Mouse (Mus musculus): ENCODE data around the gene Zfp106. TPM values are rescaled to one million over a fixed set of nuclear protein-coding genes. Genes with fewer than 3 reads are reported as not detected.
"Not testable (repeated sequence)": the region's sequence is repeated elsewhere in the genome, so short reads cannot be mapped to it uniquely, and the experiment has no call there.

Gene Zfp106
- polyA plus RNA-seq, 1 experiment from 2014 or later, result 40.0 TPM

DNA sequence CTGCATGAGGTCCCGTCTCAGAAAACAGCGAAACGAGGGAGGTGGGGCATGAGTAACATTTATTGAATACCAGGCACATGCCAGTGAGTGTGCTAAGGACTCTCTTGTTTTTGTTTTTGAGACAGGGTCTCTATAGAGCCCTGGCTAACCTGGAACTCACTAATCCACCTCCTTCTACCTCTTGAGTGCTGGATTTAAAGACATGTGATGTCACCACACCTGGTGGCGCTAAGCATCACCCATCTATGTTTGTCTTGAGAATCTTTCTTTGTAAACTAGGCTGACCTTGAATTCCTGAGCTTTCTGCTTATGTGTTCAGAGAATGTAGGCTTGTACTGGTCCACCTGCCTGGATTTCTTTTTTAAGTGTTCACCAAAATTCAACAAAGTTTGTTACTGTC lies 14.2 kb upstream of the Zfp106 start:
- Histone ChIP-seq H3K4me1 (replicated peaks; ENCODE audit: control insufficient read depth, insufficient read depth, low read length) (no peaks in the 10 kb centered on the region), H3K27ac (ENCODE audit: low read length) (no peak overlapping the region), H3K27me3 (replicated peaks; ENCODE audit: control insufficient read depth, insufficient read depth, low read length) (no peaks in the 10 kb centered on the region), H3K4me3 (replicated peaks; ENCODE audit: low read length) (no peak overlapping the region), H3K9me3 (ENCODE audit: control insufficient read depth, low read length) (no peaks in the 10 kb centered on the region), H3K4me2 (ENCODE audit: low read length) (no peak overlapping the region), H3K36me3 (ENCODE audit: control insufficient read depth, insufficient read depth) (no peaks in the 10 kb centered on the region), H3K9ac (replicated peaks; ENCODE audit: low read depth, low read length) (no peak overlapping the region)
- no peak for ATAC-seq
- 82% methylated on average over 4 of the region's 4 CpGs for WGBS

- no peaks in the 10 kb centered on the region for H3K27me3 ChIP-seq (replicated peaks; ENCODE audit: control insufficient read depth, insufficient read depth, low read length)
- H3K4me2 ChIP-seq (ENCODE audit: low read length), result no peak overlapping the region
- H3K27ac ChIP-seq (ENCODE audit: low read length), result no peak overlapping the region
- ATAC-seq, result no peak
- H3K4me3 ChIP-seq (replicated peaks; ENCODE audit: low read length), result no peak overlapping the region
- H3K36me3 ChIP-seq (ENCODE audit: control insufficient read depth, insufficient read depth), result no peaks in the 10 kb centered on the region
- WGBS, result 93% methylated on average over 2 of the region's 2 CpGs
- H3K9ac ChIP-seq (replicated peaks; ENCODE audit: low read depth, low read length), result no peak overlapping the region
- H3K9me3 ChIP-seq (ENCODE audit: control insufficient read depth, low read length), result no peaks in the 10 kb centered on the region
- H3K4me1 ChIP-seq (replicated peaks; ENCODE audit: control insufficient read depth, insufficient read depth, low read length), result no peaks in the 10 kb centered on the region
These were observed 12.3 kb upstream of the Zfp106 start for GRCm38 (mm10) chr2:120575978-120576377.

DNA sequence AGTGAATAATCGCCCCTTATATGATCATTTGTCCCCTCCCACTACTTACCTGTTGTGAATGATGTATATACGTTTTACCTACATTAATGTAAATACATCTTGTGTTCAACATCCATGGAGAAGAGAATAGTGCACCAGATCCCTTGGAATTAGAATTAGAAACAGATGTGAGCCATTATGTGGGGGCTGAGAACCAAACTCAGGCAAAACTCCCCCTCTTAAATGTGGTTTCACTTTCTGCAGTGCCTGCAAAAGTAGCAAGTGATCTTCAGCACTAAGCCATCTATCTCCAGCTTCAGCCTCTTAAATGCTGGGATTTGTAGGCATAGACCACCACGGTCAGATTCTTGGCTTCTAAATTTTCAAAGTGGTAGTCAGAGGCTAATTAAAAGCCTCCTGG lies 11.5 kb upstream of the Zfp106 start:
- no peaks in the 10 kb centered on the region for H3K27me3 ChIP-seq (replicated peaks; ENCODE audit: control insufficient read depth, insufficient read depth, low read length)
- no peak overlapping the region for H3K27ac ChIP-seq (ENCODE audit: low read length)
- ATAC-seq, result no peak
- no peak overlapping the region for H3K4me2 ChIP-seq (ENCODE audit: low read length)
- H3K9me3 ChIP-seq (ENCODE audit: control insufficient read depth, low read length), result no peaks in the 10 kb centered on the region
- 95% methylated on average over 3 of the region's 3 CpGs for WGBS
- H3K4me1 ChIP-seq (replicated peaks; ENCODE audit: control insufficient read depth, insufficient read depth, low read length), result no peaks in the 10 kb centered on the region
- H3K9ac ChIP-seq (replicated peaks; ENCODE audit: low read depth, low read length), result no peak overlapping the region
- H3K4me3 ChIP-seq (replicated peaks; ENCODE audit: low read length), result no peak overlapping the region
- H3K36me3 ChIP-seq (ENCODE audit: control insufficient read depth, insufficient read depth), result no peaks in the 10 kb centered on the region

DNA sequence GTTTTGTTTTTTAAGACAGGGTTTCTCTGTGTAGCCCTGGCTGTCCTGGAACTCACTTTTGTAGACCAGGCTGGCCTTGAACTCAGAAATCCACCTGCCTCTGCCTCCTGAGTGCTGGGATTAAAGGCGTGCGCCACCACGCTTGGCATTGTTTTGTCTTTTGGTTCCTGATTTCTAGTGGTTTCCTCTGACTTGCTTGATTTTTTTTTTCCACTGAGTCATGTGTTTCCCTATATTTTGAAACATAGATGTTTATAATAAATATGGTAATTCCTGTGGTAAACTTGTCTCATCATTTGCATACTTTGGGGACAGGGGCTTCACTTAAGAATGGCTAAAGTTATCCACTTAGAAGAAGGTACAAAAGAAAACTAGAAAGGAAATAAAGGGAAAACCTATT lies 8.5 kb upstream of the Zfp106 start:
- not testable (repeated sequence) for H3K27ac ChIP-seq (ENCODE audit: low read length); H3K4me3 ChIP-seq (replicated peaks; ENCODE audit: low read length); ATAC-seq; H3K27me3 ChIP-seq (replicated peaks; ENCODE audit: control insufficient read depth, insufficient read depth, low read length); H3K9me3 ChIP-seq (ENCODE audit: control insufficient read depth, low read length); H3K4me2 ChIP-seq (ENCODE audit: low read length); H3K9ac ChIP-seq (replicated peaks; ENCODE audit: low read depth, low read length); H3K4me1 ChIP-seq (replicated peaks; ENCODE audit: control insufficient read depth, insufficient read depth, low read length); H3K36me3 ChIP-seq (ENCODE audit: control insufficient read depth, insufficient read depth)
- 96% methylated on average over 3 of the region's 3 CpGs for WGBS

DNA sequence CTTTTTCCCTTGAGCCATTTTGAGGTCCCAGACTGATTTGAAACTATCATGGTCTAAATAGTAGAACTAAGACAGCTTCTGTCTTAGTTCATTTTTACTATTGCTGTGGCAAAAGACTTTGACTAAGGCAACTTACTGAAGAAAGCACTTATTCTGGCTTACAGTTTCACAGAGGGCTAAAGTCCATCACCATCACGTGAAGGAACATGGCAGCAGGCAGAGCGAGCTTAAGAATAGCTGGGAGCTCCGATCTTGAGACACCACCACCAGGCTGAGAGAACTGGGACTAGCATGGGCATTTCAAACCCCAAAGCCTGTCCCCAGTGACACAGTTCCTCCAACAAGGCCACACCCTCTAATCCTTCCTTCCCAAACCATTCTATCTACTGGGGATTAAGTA lies 7.4 kb upstream of the Zfp106 start:
- no peak for ATAC-seq
- Histone ChIP-seq H3K27ac (ENCODE audit: low read length) (no peak overlapping the region), H3K27me3 (replicated peaks; ENCODE audit: control insufficient read depth, insufficient read depth, low read length) (no peaks in the 10 kb centered on the region), H3K4me3 (replicated peaks; ENCODE audit: low read length) (no peak overlapping the region), H3K9ac (replicated peaks; ENCODE audit: low read depth, low read length) (no peak overlapping the region), H3K36me3 (ENCODE audit: control insufficient read depth, insufficient read depth) (no peaks in the 10 kb centered on the region), H3K4me2 (ENCODE audit: low read length) (no peak overlapping the region), H3K4me1 (replicated peaks; ENCODE audit: control insufficient read depth, insufficient read depth, low read length) (peaks cover 13% of the 10 kb centered on the region), H3K9me3 (ENCODE audit: control insufficient read depth, low read length) (no peaks in the 10 kb centered on the region)
- 97% methylated on average over 3 of the region's 3 CpGs for WGBS

DNA sequence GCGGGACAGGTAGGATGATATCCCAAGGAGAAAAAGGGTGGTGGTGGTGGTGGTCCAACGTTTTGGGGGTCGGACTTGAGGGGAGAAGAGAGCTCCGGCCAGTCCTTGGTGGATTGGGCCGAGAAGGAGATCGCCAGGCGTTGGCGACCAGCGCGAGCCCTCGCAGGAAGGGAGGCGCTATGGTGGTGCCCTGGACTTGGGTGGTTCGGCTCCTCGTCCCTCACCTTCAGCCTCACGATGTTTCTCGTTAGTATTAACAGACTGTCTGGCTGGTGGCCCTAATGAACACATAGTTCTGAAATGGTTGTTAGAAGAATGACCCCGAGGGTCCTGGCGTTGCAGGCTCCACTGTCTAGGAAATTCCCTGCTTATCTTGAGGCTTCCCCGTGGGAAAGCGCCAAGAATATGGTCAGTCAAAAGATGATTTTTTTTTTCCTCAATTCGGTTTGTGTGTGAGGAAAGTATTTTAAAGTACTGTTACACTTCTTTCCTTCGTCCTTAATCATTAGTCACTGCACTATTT lies 4.2 kb upstream of the Zfp106 start:
- Histone ChIP-seq H3K9ac (replicated peaks; ENCODE audit: low read depth, low read length) (peak overlapping the region; percentile 74), H3K27ac (ENCODE audit: low read length) (peak overlapping the region; percentile 29; the same call in 1 of the 2 replicates), H3K4me1 (replicated peaks; ENCODE audit: control insufficient read depth, insufficient read depth, low read length) (peaks cover 18% of the 10 kb centered on the region), H3K9me3 (ENCODE audit: control insufficient read depth, low read length) (no peaks in the 10 kb centered on the region), H3K4me2 (ENCODE audit: low read length) (peak overlapping the region; percentile 83), H3K27me3 (replicated peaks; ENCODE audit: control insufficient read depth, insufficient read depth, low read length) (no peaks in the 10 kb centered on the region), H3K4me3 (replicated peaks; ENCODE audit: low read length) (peak overlapping the region; percentile 76), H3K36me3 (ENCODE audit: control insufficient read depth, insufficient read depth) (no peaks in the 10 kb centered on the region)
- whole genome bisulfite sequencing, result under 1% methylated on average over 22 of the region's 22 CpGs
- peak; percentile 41 for ATAC-seq

DNA sequence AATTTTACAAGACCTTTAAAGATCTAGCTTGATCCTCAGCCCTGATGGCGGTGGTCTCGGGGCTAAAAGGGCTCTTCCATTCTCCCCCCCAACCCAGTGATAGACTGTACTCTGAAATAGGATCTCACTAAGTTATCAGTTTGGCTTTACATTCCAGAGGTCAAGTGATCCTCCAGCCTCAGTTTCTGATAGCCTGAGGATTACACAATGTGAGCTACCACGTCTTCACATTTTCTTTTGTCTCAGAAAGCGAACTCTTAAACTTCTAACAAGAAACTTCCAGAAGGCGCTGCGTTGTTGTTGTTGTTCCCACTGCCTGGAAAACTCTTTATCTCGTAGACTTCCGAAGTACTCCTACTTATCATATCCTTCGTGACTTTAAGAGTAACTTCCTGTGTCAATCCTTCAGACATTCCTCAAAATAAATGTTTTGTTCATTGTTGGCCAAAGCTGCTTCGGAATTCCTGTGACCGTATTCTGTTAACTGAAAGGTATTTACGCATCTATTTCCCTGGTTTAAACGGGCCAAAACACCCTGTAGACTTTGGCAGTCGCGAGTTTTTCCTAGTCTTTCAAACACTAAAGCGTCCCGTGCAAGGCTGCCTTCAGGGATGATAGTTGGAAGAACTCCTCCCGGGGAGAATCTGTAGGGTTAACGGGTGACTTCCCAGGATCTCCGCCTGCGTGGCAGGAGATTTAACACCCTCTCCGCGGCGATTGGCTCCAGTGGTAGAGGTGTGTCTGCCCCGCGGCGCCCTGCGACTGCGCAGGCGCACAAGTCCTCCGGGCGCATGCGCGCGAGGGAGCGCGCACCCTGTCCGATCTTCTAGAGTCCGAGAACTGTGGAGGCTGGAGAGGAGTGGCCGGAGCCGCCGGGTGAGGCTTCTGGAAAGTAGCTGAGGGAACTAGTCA lies 3.5 kb upstream of the Zfp106 start, which contains the start of gene Snap23:
Snap23 (plus strand) TSS at position 786 of the 912 bp plus-strand sequence.
- Histone ChIP-seq H3K4me3 (replicated peaks; ENCODE audit: low read length) (peak within 1 kb of the TSS; percentile 76), H3K9me3 (ENCODE audit: control insufficient read depth, low read length) (no peaks in the 10 kb centered on the region), H3K4me1 (replicated peaks; ENCODE audit: control insufficient read depth, insufficient read depth, low read length) (peaks cover 22% of the 10 kb centered on the region), H3K36me3 (ENCODE audit: control insufficient read depth, insufficient read depth) (no peaks in the 10 kb centered on the region), H3K4me2 (ENCODE audit: low read length) (peak within 1 kb of the TSS; percentile 83), H3K27me3 (replicated peaks; ENCODE audit: control insufficient read depth, insufficient read depth, low read length) (no peaks in the 10 kb centered on the region), H3K27ac (ENCODE audit: low read length) (peak within 1 kb of the TSS; percentile 51; the same call in 1 of the 2 replicates), H3K9ac (replicated peaks; ENCODE audit: low read depth, low read length) (peak within 1 kb of the TSS; percentile 74)
- ATAC-seq, result peak; percentile 92
- 1% methylated on average over 42 of the region's 42 CpGs for WGBS

DNA sequence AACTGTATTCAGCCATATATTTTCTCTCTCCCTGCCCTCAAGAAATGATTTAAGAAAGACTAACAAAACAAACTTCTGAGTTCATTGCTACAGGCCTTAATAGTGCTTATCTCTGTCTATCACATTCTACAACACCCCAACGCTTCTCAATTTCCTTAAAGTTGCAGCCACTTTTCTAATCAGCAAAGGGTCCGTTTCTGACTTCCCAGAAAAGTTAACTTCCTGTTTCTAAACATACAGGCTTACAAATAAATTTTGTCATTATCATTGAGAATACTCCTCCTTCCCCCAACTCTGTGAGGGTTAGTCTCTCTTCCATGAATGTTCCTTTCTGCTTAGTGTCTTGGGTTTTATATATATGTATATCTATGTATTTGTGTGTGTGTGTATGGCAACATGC lies 1.7 kb upstream of the Zfp106 start:
- 87% methylated on average over 2 of the region's 2 CpGs for WGBS

GRCm38 (mm10) chr2:120564548-120565188 lies 1.0 kb upstream of the Zfp106 start:
- not testable (repeated sequence) for H3K27ac ChIP-seq (ENCODE audit: low read length); H3K4me2 ChIP-seq (ENCODE audit: low read length); ATAC-seq; H3K27me3 ChIP-seq (replicated peaks; ENCODE audit: control insufficient read depth, insufficient read depth, low read length); H3K9me3 ChIP-seq (ENCODE audit: control insufficient read depth, low read length); H3K4me3 ChIP-seq (replicated peaks; ENCODE audit: low read length); H3K9ac ChIP-seq (replicated peaks; ENCODE audit: low read depth, low read length); H3K36me3 ChIP-seq (ENCODE audit: control insufficient read depth, insufficient read depth)
- H3K4me1 ChIP-seq (replicated peaks; ENCODE audit: control insufficient read depth, insufficient read depth, low read length), result peaks cover 22% of the 10 kb centered on the region
- 95% methylated on average over 4 of the region's 4 CpGs for WGBS

More for the DNA sequence above, 1.7 kb upstream of the Zfp106 start:
- Histone ChIP-seq H3K36me3 (ENCODE audit: control insufficient read depth, insufficient read depth) (no peaks in the 10 kb centered on the region), H3K4me3 (replicated peaks; ENCODE audit: low read length) (no peak overlapping the region), H3K9ac (replicated peaks; ENCODE audit: low read depth, low read length) (no peak overlapping the region), H3K4me2 (ENCODE audit: low read length) (no peak overlapping the region), H3K9me3 (ENCODE audit: control insufficient read depth, low read length) (no peaks in the 10 kb centered on the region), H3K27ac (ENCODE audit: low read length) (no peak overlapping the region), H3K4me1 (replicated peaks; ENCODE audit: control insufficient read depth, insufficient read depth, low read length) (peaks cover 22% of the 10 kb centered on the region), H3K27me3 (replicated peaks; ENCODE audit: control insufficient read depth, insufficient read depth, low read length) (no peaks in the 10 kb centered on the region)
- ATAC-seq, result no peak

All from forebrain, embryonic 16.5 days (tissue).